Mouse (Mus musculus): Measurements from ENCODE around the gene Ubl4b.

- no peak for TF ChIP-seq CTCF (conservative IDR thresholded peaks at IDR 0.05; ENCODE audit: insufficient read depth, insufficient read length, low read depth, low read length)
- TF ChIP-seq POLR2A (IDR thresholded peaks at IDR 0.05; ENCODE audit: low read depth, low read length), result no peak
Measured at GRCm38 (mm10) chr3:107534951-107535350, 19.9 kb downstream of the Ubl4b start.
